Mouse (Mus musculus): ENCODE results near the gene Btg4. TPM values are rescaled to one million over a fixed set of nuclear protein-coding genes. Genes with fewer than 3 reads are reported as not detected.

The Btg4 gene
- polyA plus RNA-seq, 1 experiment from 2014 or later = not detected

DNA sequence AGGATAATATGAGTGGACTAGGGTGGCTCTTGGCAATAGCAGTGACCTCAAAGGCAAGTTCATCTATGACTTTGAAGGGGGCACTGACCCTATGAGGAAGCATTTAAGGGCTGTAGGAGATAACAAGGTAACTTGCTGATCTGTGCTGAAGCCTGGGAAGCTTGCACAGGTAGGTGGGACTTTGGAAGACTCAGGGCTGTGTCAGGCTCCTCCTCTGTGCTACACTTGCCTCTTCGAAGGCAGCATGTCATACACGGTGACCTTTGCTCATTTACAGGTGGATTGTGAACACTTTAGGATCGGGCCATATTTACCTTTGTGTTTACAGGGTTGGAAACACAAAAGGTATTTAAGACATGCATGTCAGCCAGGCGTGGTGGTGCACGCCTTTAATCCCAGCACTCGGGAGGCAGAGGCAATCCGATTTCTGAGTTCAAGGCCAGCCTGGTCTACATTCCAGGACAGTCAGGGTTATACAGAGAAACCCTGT, 19.2 kb upstream of the Btg4 start:
- ATAC-seq (ENCODE audit: low read depth) (no peak), DNase-seq (no peak)
- no peak overlapping the region for H3K27ac ChIP-seq
- no peaks in the 10 kb centered on the region for H3K36me3 ChIP-seq
- H3K4me3 ChIP-seq (replicated peaks) = no peak overlapping the region
- H3K27me3 ChIP-seq = no peaks in the 10 kb centered on the region
- no peak overlapping the region for H3K4me2 ChIP-seq
- 75% methylated on average over 7 of the region's 7 CpGs for WGBS (ENCODE audit: insufficient replicate concordance)
- no peaks in the 10 kb centered on the region for H3K9me3 ChIP-seq (replicated peaks)
- no peaks in the 10 kb centered on the region for H3K4me1 ChIP-seq (replicated peaks)
- H3K9ac ChIP-seq = no peak overlapping the region

DNA sequence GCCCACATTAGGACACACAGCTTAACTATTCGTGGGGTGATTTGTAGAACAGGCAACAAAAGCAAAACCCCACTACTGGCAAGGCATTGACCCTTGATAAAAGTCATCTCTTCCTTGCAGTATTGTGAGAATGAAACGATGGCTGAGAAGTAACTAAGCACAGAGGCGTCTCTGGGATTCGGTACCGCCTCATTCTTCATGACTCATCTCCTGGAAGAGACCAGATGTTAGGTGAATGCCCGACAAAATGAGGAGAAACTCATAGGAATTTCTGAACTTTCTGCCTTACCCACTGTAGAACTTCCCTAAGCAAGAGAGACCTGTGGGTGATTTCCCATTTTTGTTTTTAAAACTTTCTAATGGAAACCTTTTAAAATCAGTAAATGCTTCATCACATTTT, 18.6 kb upstream of the Btg4 start:
- H3K4me3 ChIP-seq (replicated peaks) = no peak overlapping the region
- H3K9ac ChIP-seq = no peak overlapping the region
- no peaks in the 10 kb centered on the region for H3K4me1 ChIP-seq (replicated peaks)
- 63% methylated on average over 6 of the region's 6 CpGs for WGBS (ENCODE audit: insufficient replicate concordance)
- DNase-seq = no peak
- no peak overlapping the region for H3K4me2 ChIP-seq
- H3K36me3 ChIP-seq = no peaks in the 10 kb centered on the region
- no peak overlapping the region for H3K27ac ChIP-seq
- no peak for ATAC-seq (ENCODE audit: low read depth)
- H3K27me3 ChIP-seq = no peaks in the 10 kb centered on the region
- H3K9me3 ChIP-seq (replicated peaks) = no peaks in the 10 kb centered on the region

- no peak for DNase-seq
- peaks cover 8% of the 10 kb centered on the region for H3K4me1 ChIP-seq (replicated peaks)
- no peaks in the 10 kb centered on the region for H3K36me3 ChIP-seq
- no peak overlapping the region for H3K4me2 ChIP-seq
- whole genome bisulfite sequencing (ENCODE audit: insufficient replicate concordance) = 22% methylated on average over 3 of the region's 3 CpGs
- H3K9ac ChIP-seq = no peak overlapping the region
- H3K27ac ChIP-seq = no peak overlapping the region
- ATAC-seq (ENCODE audit: low read depth) = no peak
- H3K4me3 ChIP-seq (replicated peaks) = no peak overlapping the region
- H3K9me3 ChIP-seq (replicated peaks) = no peaks in the 10 kb centered on the region
- H3K27me3 ChIP-seq = no peaks in the 10 kb centered on the region
Measured at GRCm38 (mm10) chr9:51052180-51052579, 8.5 kb upstream of the Btg4 start.

DNA sequence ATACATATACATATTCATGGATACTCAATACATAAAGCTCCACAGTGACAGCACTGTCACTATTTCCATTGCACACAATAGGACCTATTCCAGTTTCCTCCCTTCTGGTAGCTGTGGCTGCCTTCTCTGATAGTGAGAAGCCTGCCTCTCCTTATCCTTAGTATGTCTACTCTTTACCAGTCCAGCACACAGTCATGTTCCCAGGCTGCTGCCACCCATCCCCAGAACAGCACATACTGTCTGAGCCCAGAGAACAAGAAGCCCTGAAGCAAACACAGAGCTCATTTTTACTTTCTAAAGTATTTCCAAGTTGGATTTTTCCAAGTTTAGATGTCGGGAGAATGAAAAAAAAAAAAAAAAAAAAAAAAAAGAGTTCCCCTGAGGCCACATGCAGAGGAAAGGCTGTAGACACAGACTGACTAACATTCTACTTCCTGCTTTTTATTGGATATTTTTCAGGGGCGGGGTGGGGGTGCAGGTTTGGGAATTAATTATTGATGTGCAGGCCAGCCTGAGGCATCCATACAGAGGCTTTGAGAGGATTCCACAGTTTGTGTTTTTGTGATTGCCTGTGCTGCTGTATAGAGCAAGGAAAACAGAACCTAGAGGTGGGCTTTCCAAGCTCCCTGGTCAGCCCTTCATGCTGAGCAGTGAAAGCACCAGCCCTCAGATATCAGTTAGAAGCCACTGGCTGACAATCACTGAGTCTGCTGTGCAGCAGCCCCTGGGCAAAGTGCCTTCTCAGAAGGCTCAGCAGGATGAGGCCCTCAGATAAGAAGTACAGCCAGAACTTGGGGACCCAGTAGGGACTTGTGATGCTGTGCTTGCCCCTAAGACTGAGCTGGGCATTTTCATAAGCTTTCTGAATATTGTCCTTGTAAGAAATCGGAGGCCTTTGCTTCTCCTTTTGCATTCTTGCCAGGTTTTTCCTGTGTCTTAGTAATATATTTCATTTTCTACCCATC, 4.1 kb upstream of the Btg4 start:
- no peaks in the 10 kb centered on the region for H3K36me3 ChIP-seq
- H3K9me3 ChIP-seq (replicated peaks) = no peaks in the 10 kb centered on the region
- no peak overlapping the region for H3K4me2 ChIP-seq
- no peak overlapping the region for H3K4me3 ChIP-seq (replicated peaks)
- ATAC-seq (ENCODE audit: low read depth) (peak; percentile 71), DNase-seq (no peak)
- H3K27ac ChIP-seq = no peak overlapping the region
- WGBS (ENCODE audit: insufficient replicate concordance) = 46% methylated on average over 3 of the region's 3 CpGs
- no peak overlapping the region for H3K9ac ChIP-seq
- no peaks in the 10 kb centered on the region for H3K27me3 ChIP-seq
- H3K4me1 ChIP-seq (replicated peaks) = peaks cover 8% of the 10 kb centered on the region

DNA sequence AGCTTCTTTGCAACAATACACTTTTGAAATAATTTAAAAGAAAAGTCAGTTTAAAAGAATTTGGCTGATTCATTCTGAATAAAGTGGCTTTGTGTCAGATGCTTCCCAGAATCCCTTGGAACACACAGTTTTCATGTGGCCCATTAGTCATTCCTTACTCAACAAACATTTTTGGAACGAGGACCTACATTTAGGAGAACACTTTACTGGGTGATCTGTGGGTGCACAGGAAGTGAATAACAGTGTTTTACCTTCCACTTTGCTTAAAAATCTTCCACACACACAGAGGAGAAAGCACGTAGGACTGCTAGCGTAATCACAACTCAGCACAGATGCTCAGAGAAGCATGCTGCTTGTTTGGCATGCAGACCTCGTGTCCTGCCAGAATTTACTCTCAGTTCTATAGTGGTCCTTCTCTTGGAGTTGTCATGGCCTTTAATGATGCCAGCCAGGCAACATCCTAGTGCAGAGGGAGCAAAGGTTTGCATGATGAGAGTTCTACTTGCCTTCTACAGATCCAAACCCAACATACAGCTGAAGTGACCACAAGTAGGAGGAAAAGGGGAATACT, 1.7 kb upstream of the Btg4 start:
- DNase-seq = no peak
- H3K27ac ChIP-seq = no peak overlapping the region
- no peaks in the 10 kb centered on the region for H3K9me3 ChIP-seq (replicated peaks)
- no peaks in the 10 kb centered on the region for H3K36me3 ChIP-seq
- no peak overlapping the region for H3K4me2 ChIP-seq
- 59% methylated on average over 4 of the region's 4 CpGs for WGBS (ENCODE audit: insufficient replicate concordance)
- H3K9ac ChIP-seq = no peak overlapping the region
- no peaks in the 10 kb centered on the region for H3K27me3 ChIP-seq
- ATAC-seq (ENCODE audit: low read depth) = no peak
- H3K4me1 ChIP-seq (replicated peaks) = peaks cover 8% of the 10 kb centered on the region
- H3K4me3 ChIP-seq (replicated peaks) = no peak overlapping the region

GRCm38 (mm10) chr9:51068202-51068601, 7.5 kb downstream of the Btg4 start:
- WGBS (ENCODE audit: insufficient replicate concordance) = 68% methylated on average over 3 of the region's 3 CpGs
- Histone ChIP-seq H3K27ac (no peak overlapping the region), H3K9ac (no peak overlapping the region), H3K4me2 (no peak overlapping the region), H3K36me3 (no peaks in the 10 kb centered on the region), H3K4me3 (replicated peaks) (no peak overlapping the region), H3K4me1 (replicated peaks) (peaks cover 4% of the 10 kb centered on the region; the same call in 1 of the 2 replicates), H3K27me3 (no peaks in the 10 kb centered on the region), H3K9me3 (replicated peaks) (no peaks in the 10 kb centered on the region)
- DNase-seq (no peak), ATAC-seq (ENCODE audit: low read depth) (no peak)

GRCm38 (mm10) chr9:51070801-51071200, 10.1 kb downstream of the Btg4 start:
- no peak for DNase-seq
- 22% methylated on average over 4 of the region's 4 CpGs for WGBS (ENCODE audit: insufficient replicate concordance)
- no peaks in the 10 kb centered on the region for H3K27me3 ChIP-seq

DNA sequence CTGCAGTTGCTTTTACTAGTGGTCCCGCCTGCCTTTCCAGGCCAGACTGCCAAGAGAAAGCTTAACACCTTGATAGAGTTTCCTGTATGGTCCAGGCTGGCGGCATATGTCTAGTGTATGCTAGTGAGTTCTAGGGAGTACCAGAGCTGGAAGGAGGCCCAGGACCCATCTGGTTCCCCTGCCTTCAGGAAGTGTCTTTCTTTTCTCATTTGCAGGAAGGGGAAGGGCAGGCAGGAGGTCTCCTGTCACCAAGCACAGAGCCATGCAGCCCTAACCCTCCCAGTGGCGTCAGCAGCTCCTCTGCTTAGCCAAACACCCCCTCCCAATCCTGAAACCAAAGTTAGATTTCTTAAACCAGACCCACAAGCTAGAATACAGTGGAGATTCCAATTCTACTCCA, 15.1 kb downstream of the Btg4 start:
- no peaks in the 10 kb centered on the region for H3K9me3 ChIP-seq (replicated peaks)
- WGBS (ENCODE audit: insufficient replicate concordance) = 30% methylated on average over 3 of the region's 3 CpGs
- no peaks in the 10 kb centered on the region for H3K36me3 ChIP-seq
- no peak for ATAC-seq (ENCODE audit: low read depth)
- no peak overlapping the region; the same call in 1 of the 2 replicates for H3K4me3 ChIP-seq (replicated peaks)
- peak overlapping the region; percentile 71 for H3K4me2 ChIP-seq
- no peak for DNase-seq
- H3K27me3 ChIP-seq = peaks cover 4% of the 10 kb centered on the region
- no peak overlapping the region for H3K27ac ChIP-seq
- no peak overlapping the region for H3K9ac ChIP-seq
- peaks cover 19% of the 10 kb centered on the region for H3K4me1 ChIP-seq (replicated peaks)

More at GRCm38 (mm10) chr9:51070801-51071200, 10.1 kb downstream of the Btg4 start:
- Histone ChIP-seq H3K9ac (no peak overlapping the region), H3K4me1 (replicated peaks) (peaks cover 7% of the 10 kb centered on the region), H3K4me2 (no peak overlapping the region), H3K27ac (no peak overlapping the region), H3K36me3 (no peaks in the 10 kb centered on the region), H3K4me3 (replicated peaks) (no peak overlapping the region), H3K9me3 (replicated peaks) (no peaks in the 10 kb centered on the region)
- no peak for ATAC-seq (ENCODE audit: low read depth)

- peaks cover 18% of the 10 kb centered on the region for H3K4me1 ChIP-seq (replicated peaks)
- peak overlapping the region; percentile 53 for H3K4me3 ChIP-seq (replicated peaks)
- H3K27me3 ChIP-seq = peaks cover 4% of the 10 kb centered on the region
- no peak overlapping the region for H3K27ac ChIP-seq
- H3K9me3 ChIP-seq (replicated peaks) = no peaks in the 10 kb centered on the region
- no peak for DNase-seq
- ATAC-seq (ENCODE audit: low read depth) = peak; percentile 44
- peak overlapping the region; percentile 71 for H3K4me2 ChIP-seq
- under 1% methylated on average over 17 of the region's 17 CpGs for WGBS (ENCODE audit: insufficient replicate concordance)
- H3K9ac ChIP-seq = peak overlapping the region; percentile 39
- H3K36me3 ChIP-seq = no peaks in the 10 kb centered on the region
Measured at GRCm38 (mm10) chr9:51076300-51076978, 15.7 kb downstream of the Btg4 start.

- WGBS (ENCODE audit: insufficient replicate concordance) = 1% methylated on average over 14 of the region's 14 CpGs
- no peaks in the 10 kb centered on the region for H3K9me3 ChIP-seq (replicated peaks)
- peak; percentile 58 for DNase-seq
- peak; percentile 88 for ATAC-seq (ENCODE audit: low read depth)
- peak within 1 kb of the TSS; percentile 71 for H3K4me2 ChIP-seq
- H3K4me1 ChIP-seq (replicated peaks) = peaks cover 18% of the 10 kb centered on the region
- H3K36me3 ChIP-seq = no peaks in the 10 kb centered on the region
- H3K27me3 ChIP-seq = peaks cover 4% of the 10 kb centered on the region
- H3K9ac ChIP-seq = peak within 1 kb of the TSS; percentile 39
- peak within 1 kb of the TSS; percentile 53 for H3K4me3 ChIP-seq (replicated peaks)
- H3K27ac ChIP-seq = no peak within 1 kb of the TSS
Measured at GRCm38 (mm10) chr9:51076979-51077315, 16.2 kb downstream of the Btg4 start, which contains the start of gene Layn. TSS of gene Layn (minus strand) at chr9:51077094.

GRCm38 (mm10) chr9:51081614-51082013, 20.9 kb downstream of the Btg4 start:
- Histone ChIP-seq H3K4me3 (replicated peaks) (no peak overlapping the region), H3K9ac (no peak overlapping the region), H3K27me3 (no peaks in the 10 kb centered on the region; the same call in 1 of the 2 replicates), H3K36me3 (no peaks in the 10 kb centered on the region), H3K4me1 (replicated peaks) (peaks cover 10% of the 10 kb centered on the region), H3K27ac (no peak overlapping the region), H3K4me2 (no peak overlapping the region), H3K9me3 (replicated peaks) (no peaks in the 10 kb centered on the region)
- WGBS (ENCODE audit: insufficient replicate concordance) = 68% methylated on average over 5 of the region's 5 CpGs
- no peak for DNase-seq
- no peak for ATAC-seq (ENCODE audit: low read depth)
